Mouse (Mus musculus): Measurements from ENCODE around the gene H60b. TPM values are rescaled to one million over a fixed set of nuclear protein-coding genes. Genes with fewer than 3 reads are reported as not detected.
"Not testable (repeated sequence)": the region's sequence is repeated elsewhere in the genome, so short reads cannot be mapped to it uniquely, and the experiment has no call there.

Gene H60b
- polyA plus RNA-seq, 1 experiment from 2014 or later: 0.32 TPM

DNA sequence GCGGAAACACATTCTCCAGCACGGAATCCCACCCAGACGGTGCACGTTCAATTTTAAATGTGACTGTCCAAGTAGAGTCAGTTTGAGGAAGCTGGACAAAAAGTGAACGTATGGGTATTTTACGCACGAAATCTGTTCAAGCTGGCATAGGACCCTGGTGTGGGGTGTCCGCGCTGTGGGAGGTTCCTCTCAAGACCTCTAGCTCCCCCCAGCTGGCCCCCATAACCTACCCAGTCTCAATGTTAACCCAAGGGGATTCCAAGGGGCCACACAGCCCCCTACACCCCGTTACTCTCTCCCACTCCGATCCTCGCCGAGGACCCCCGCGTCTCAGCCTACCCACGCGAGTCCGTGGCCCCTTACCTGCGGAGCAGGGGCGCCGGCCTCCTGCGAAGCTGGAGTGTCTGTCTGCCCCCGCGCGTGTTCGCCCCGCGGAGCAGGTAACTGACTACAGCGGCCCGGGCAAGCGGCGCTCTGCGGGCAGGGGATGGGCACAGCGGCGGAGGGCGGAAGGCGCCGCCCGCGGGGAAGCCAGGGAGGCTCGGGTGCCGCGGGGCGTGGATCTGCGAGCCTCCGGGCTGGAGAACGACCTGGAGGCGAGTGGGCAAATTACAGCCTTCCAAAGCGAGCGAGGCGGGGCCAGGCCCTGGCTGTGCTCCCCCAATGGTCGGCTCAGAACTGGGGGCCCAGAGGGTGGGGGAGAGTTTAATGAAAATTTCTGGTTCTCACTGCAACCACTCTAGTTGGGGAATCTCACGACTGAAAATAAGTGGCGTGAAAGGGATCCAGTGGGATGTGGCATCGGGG is 7.1 kb upstream of the H60b start:
- 0 out of 2 replicates have a peak, but pooled peaks have one; percentile 5 for ATAC-seq

DNA sequence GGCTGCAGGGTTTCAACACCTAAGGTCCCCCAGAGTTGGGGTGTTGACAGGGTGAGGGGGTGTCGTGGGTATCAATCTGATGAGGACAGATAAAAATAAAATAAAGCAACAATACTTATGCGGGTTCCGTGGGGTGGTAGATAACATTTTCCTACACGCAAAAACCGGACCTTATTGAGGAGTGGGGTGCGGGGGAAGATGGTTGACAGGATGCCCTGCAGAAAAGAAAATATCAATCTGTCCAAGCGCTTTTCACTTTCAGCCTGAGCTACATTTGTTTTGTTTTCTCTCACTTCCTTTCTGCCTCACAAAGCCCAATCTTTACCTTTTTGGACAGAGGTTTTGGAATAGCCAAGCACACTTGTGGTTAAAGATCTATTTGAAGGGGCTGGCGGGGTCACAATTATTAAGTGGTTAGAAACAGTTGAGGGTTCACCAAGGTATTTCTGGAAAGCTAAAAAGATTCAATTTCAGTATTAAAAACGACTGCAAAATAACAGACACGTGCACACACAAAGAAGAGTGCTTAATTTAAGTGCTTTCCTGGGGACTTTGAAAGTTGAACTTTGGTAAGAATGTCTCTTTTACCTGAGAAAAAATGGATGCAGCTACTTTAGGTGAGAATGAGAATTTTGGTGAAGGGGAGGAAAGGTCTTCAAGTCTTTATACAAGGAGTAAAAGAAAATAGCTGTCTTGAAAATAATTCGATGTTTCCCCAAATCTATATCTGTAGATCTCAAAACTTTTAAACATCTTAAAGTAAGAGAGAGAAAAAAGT is 6.3 kb upstream of the H60b start:
- not testable (repeated sequence) for H3K27ac ChIP-seq (ENCODE audit: low read depth, low read length); H3K9me3 ChIP-seq (replicated peaks; ENCODE audit: control insufficient read depth, low read length); H3K4me2 ChIP-seq (ENCODE audit: low read length); H3K9ac ChIP-seq (ENCODE audit: low read length); ATAC-seq; H3K4me3 ChIP-seq (ENCODE audit: low read depth, low read length); H3K36me3 ChIP-seq (ENCODE audit: control insufficient read depth, insufficient read depth, low read length); DNase-seq (ENCODE audit: low spot score); H3K4me1 ChIP-seq (ENCODE audit: control insufficient read depth, insufficient read depth, low read length)
- 2% methylated on average over 11 of the region's 11 CpGs for WGBS
- peaks cover 37% of the 10 kb centered on the region for H3K27me3 ChIP-seq (replicated peaks; ENCODE audit: control insufficient read depth, insufficient read depth, low read length)

More for the DNA sequence above, 7.1 kb upstream of the H60b start:
- Histone ChIP-seq H3K27me3 (replicated peaks; ENCODE audit: control insufficient read depth, insufficient read depth, low read length) (peaks cover 29% of the 10 kb centered on the region), H3K4me3 (ENCODE audit: low read depth, low read length) (peak overlapping the region; percentile 8; the same call in 1 of the 2 replicates), H3K4me2 (ENCODE audit: low read length) (0 out of 2 replicates have a peak overlapping the region, but pooled peaks have one; percentile 12)
- H3K9me3 ChIP-seq (replicated peaks; ENCODE audit: control insufficient read depth, low read length); H3K9ac ChIP-seq (ENCODE audit: low read length); DNase-seq (ENCODE audit: low spot score); H3K36me3 ChIP-seq (ENCODE audit: control insufficient read depth, insufficient read depth, low read length); H3K27ac ChIP-seq (ENCODE audit: low read depth, low read length); H3K4me1 ChIP-seq (ENCODE audit: control insufficient read depth, insufficient read depth, low read length): not testable (repeated sequence)
- WGBS: under 1% methylated on average over 54 of the region's 55 CpGs

DNA sequence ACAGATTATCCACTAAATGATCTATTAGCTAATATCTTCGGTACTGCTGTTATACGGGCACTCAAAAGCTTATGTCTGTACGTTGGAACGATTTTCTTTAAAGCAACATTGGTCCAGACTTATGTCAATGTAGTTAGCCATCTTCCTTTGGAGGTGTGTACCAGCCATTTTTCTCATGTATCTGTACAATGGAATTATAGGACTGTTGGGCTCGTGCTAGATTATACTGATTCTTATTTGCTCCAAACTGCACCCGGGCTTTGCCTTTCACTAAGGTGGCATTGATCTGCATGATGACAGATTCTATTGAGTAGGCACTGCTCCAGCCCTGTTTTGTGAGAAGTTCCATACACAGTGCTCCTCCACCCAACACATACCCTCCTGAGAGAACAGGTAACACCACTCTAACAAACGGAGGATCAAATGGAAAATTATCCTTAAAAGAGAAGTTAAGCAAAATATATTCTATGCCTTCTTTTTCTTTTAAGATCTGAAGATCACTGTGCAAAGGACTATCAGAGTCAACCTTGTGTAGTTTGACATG is 5.2 kb upstream of the H60b start:
- not testable (repeated sequence) for H3K4me1 ChIP-seq (ENCODE audit: control insufficient read depth, insufficient read depth, low read length); H3K9ac ChIP-seq (ENCODE audit: low read length); H3K36me3 ChIP-seq (ENCODE audit: control insufficient read depth, insufficient read depth, low read length); H3K9me3 ChIP-seq (replicated peaks; ENCODE audit: control insufficient read depth, low read length); ATAC-seq; H3K4me3 ChIP-seq (ENCODE audit: low read depth, low read length); H3K27ac ChIP-seq (ENCODE audit: low read depth, low read length); H3K4me2 ChIP-seq (ENCODE audit: low read length); DNase-seq (ENCODE audit: low spot score)
- peaks cover 47% of the 10 kb centered on the region for H3K27me3 ChIP-seq (replicated peaks; ENCODE audit: control insufficient read depth, insufficient read depth, low read length)
- WGBS: 6% methylated on average over 6 of the region's 7 CpGs

DNA sequence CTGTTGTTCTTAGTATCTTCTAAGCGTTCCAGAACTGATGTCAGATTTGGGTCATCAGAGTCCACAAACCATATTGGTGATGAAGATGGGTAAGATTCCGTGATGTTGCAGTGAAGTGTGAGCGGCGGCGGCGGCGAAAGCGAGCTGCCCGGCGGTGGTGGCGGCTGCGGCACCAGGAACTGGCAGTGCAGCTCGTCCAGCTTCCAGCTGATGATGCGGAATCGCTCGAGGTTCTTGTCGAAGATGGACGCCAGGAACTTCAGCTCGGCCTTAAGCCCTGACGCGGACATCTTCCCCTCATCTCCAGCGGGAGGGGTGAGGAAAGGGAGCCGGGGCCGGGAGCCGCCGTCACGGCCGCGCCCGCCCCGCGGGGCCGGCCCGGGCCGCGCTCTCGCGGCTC is 4.3 kb upstream of the H60b start:
- peak overlapping the region; percentile 25 for H3K4me3 ChIP-seq (ENCODE audit: low read depth, low read length)
- H3K27ac ChIP-seq (ENCODE audit: low read depth, low read length); H3K4me1 ChIP-seq (ENCODE audit: control insufficient read depth, insufficient read depth, low read length); H3K36me3 ChIP-seq (ENCODE audit: control insufficient read depth, insufficient read depth, low read length); DNase-seq (ENCODE audit: low spot score); H3K9ac ChIP-seq (ENCODE audit: low read length); ATAC-seq; H3K9me3 ChIP-seq (replicated peaks; ENCODE audit: control insufficient read depth, low read length): not testable (repeated sequence)
- WGBS: under 1% methylated on average over 38 of the region's 38 CpGs
- peaks cover 56% of the 10 kb centered on the region for H3K27me3 ChIP-seq (replicated peaks; ENCODE audit: control insufficient read depth, insufficient read depth, low read length)
- peak overlapping the region; percentile 51 for H3K4me2 ChIP-seq (ENCODE audit: low read length)

DNA sequence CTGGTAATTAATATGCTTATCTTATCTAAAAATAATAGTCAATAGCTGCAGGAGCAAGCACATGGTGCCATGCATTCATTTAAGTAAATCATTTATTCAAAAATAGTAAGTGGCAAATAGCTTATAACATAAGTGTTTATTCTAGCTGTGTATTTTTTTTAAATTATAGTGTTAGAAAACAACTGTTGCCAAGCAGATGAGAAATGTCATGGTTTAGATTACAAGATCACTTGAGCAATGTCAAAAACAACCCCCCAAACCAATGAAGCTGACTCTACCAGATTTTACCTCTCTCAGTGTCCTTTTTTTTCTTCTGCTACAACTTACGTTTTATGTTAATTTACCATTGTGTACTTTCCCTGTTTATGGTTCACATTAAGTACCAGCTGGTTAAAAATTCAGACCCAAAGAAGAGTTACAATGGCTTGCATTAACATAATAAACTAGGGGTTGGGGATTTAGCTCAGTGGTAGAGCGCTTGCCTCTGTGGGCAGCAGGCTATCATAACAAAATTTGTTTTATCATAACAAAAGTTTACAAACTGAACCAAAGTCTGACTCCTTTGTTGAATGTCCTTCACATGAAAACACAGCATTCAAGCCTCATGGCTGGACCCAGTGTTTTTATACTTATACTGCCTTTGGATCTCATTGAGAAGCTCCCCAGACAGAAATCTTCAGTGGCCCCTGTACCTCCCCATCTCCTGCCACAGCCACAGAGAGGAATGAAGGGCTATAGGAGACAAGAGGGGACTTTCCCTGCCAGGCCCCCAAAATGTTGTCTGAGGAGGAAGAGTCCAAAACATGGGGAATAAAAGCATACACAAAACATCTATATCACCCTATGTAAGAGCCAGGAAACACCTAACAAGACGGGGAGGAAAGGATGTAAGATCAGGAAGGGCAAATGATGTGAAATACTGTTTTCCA is 3.3 kb upstream of the H60b start:
- Histone ChIP-seq H3K27me3 (replicated peaks; ENCODE audit: control insufficient read depth, insufficient read depth, low read length) (peaks cover 62% of the 10 kb centered on the region), H3K27ac (ENCODE audit: low read depth, low read length) (no peak overlapping the region), H3K9me3 (replicated peaks; ENCODE audit: control insufficient read depth, low read length) (no peaks in the 10 kb centered on the region), H3K4me1 (ENCODE audit: control insufficient read depth, insufficient read depth, low read length) (peaks cover 3% of the 10 kb centered on the region; the same call in 1 of the 2 replicates), H3K4me3 (ENCODE audit: low read depth, low read length) (no peak overlapping the region), H3K36me3 (ENCODE audit: control insufficient read depth, insufficient read depth, low read length) (no peaks in the 10 kb centered on the region), H3K4me2 (ENCODE audit: low read length) (no peak overlapping the region), H3K9ac (ENCODE audit: low read length) (no peak overlapping the region)
- WGBS: 0% methylated on average over 3 of the region's 3 CpGs
- no peak for ATAC-seq
- no peak for DNase-seq (ENCODE audit: low spot score)

DNA sequence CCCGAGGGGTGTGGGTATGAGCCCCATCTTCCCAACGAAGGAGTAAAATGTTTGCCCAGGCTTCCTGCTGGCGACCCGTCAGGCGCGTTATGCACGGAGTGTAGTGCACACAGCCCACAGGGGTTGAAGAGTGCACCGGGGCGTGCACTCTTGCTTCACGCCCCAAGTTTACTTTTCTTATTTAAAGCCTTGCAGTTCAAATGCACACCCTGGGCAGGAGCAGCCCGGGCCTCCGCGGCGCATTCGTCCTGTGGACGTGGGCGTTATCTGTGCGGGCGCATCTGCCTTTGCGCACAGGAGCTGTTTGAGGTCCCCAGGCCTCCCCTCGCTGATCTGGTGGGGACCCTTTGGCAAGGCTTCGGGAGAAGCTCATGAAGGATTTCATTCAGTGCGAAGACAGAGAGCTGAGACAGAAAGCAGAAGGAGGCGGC is 760 bp downstream of the H60b start:
- H3K27me3 ChIP-seq (replicated peaks; ENCODE audit: control insufficient read depth, insufficient read depth, low read length): peaks cover 58% of the 10 kb centered on the region
- WGBS: under 1% methylated on average over 24 of the region's 24 CpGs
- no peaks in the 10 kb centered on the region for H3K36me3 ChIP-seq (ENCODE audit: control insufficient read depth, insufficient read depth, low read length)
- H3K9me3 ChIP-seq (replicated peaks; ENCODE audit: control insufficient read depth, low read length): no peaks in the 10 kb centered on the region
- no peak overlapping the region; the same call in 1 of the 2 replicates for H3K4me3 ChIP-seq (ENCODE audit: low read depth, low read length)
- H3K4me2 ChIP-seq (ENCODE audit: low read length): no peak overlapping the region
- ATAC-seq: no peak
- H3K9ac ChIP-seq (ENCODE audit: low read length): no peak overlapping the region
- no peak for DNase-seq (ENCODE audit: low spot score)
- peaks cover 3% of the 10 kb centered on the region; the same call in 1 of the 2 replicates for H3K4me1 ChIP-seq (ENCODE audit: control insufficient read depth, insufficient read depth, low read length)
- H3K27ac ChIP-seq (ENCODE audit: low read depth, low read length): no peak overlapping the region

DNA sequence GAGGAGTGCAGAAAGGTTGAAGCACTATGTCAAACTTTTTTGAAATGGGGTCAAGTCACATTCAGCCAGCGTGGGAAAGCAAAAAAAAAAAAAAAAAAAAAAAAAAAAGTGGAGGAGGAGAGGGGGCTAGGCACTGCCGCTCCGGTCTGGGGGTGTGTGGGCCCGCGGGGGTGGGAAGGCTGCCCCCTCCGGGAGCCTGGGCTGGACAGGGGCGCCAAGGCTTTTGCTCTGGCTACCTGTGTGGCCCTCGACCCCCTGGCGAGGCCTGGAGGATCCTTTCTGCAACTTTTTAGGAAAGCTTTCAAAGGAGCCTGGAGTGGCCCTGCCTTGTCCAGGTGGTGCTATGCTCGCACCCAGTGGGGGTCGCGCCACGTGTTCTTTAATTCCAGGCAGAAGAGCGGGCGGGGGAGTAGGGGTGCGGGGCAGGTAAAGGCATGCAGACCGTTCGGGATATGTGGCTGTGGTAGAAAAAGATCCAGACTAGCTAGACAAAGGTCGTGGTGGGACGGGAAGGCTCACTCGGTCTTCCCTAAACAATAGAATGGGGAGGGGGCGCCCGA is 1.3 kb downstream of the H60b start:
- no peaks in the 10 kb centered on the region for H3K36me3 ChIP-seq (ENCODE audit: control insufficient read depth, insufficient read depth, low read length)
- no peaks in the 10 kb centered on the region for H3K9me3 ChIP-seq (replicated peaks; ENCODE audit: control insufficient read depth, low read length)
- no peak overlapping the region for H3K4me3 ChIP-seq (ENCODE audit: low read depth, low read length)
- H3K4me1 ChIP-seq (ENCODE audit: control insufficient read depth, insufficient read depth, low read length): peaks cover 3% of the 10 kb centered on the region; the same call in 1 of the 2 replicates
- no peak overlapping the region for H3K9ac ChIP-seq (ENCODE audit: low read length)
- H3K27ac ChIP-seq (ENCODE audit: low read depth, low read length): no peak overlapping the region
- no peak for ATAC-seq
- 3% methylated on average over 23 of the region's 23 CpGs for WGBS
- no peak for DNase-seq (ENCODE audit: low spot score)
- H3K27me3 ChIP-seq (replicated peaks; ENCODE audit: control insufficient read depth, insufficient read depth, low read length): peaks cover 58% of the 10 kb centered on the region
- no peak overlapping the region for H3K4me2 ChIP-seq (ENCODE audit: low read length)

DNA sequence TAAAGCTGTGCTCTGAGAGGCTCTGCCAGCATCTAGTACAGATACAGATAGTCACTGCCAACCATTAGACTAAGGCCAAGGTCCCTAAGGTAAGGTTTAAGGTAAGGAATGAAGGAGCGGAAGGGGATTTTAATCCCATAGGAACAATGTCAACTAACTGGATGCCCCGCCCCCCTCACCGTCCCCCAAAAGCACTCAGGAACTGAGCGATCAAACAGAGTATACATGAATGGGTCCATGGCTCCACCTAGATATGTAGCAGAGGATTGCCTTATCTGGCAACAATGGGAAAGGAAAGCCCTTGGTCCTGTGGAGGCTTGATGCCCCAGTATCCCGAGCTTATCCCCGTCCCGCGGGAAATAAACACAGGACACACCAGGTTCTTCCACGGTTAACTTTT is 4.9 kb downstream of the H60b start:
- not testable (repeated sequence) for H3K4me3 ChIP-seq (ENCODE audit: low read depth, low read length); H3K27ac ChIP-seq (ENCODE audit: low read depth, low read length); H3K9me3 ChIP-seq (replicated peaks; ENCODE audit: control insufficient read depth, low read length); DNase-seq (ENCODE audit: low spot score); H3K36me3 ChIP-seq (ENCODE audit: control insufficient read depth, insufficient read depth, low read length); H3K4me1 ChIP-seq (ENCODE audit: control insufficient read depth, insufficient read depth, low read length); H3K9ac ChIP-seq (ENCODE audit: low read length)
- H3K4me2 ChIP-seq (ENCODE audit: low read length): peak overlapping the region; percentile 37
- 6% methylated on average over 9 of the region's 9 CpGs for WGBS
- peaks cover 25% of the 10 kb centered on the region for H3K27me3 ChIP-seq (replicated peaks; ENCODE audit: control insufficient read depth, insufficient read depth, low read length)
- peak; percentile 37; the same call in 1 of the 2 replicates for ATAC-seq

Measured in forebrain, embryonic 14.5 days (tissue).